Mouse (Mus musculus): ENCODE results near the gene Man2a1.

Man2a1 gene

GRCm38 (mm10) chr17:64707529-64707928 is 107.0 kb downstream of the Man2a1 start:
- no peak for DNase-seq (ENCODE audit: low spot score)

GRCm38 (mm10) chr17:64716318-64716717 is 115.8 kb downstream of the Man2a1 start:
- DNase-seq (ENCODE audit: low spot score), result no peak

- DNase-seq (ENCODE audit: low spot score), result no peak
Measured at GRCm38 (mm10) chr17:64719760-64720159, 119.2 kb downstream of the Man2a1 start.

GRCm38 (mm10) chr17:64721112-64721511 is 120.6 kb downstream of the Man2a1 start:
- DNase-seq (ENCODE audit: low spot score), result no peak

GRCm38 (mm10) chr17:64723162-64723561 is 122.6 kb downstream of the Man2a1 start:
- no peak for DNase-seq (ENCODE audit: low spot score)

GRCm38 (mm10) chr17:64725214-64725613 is 124.7 kb downstream of the Man2a1 start:
- no peak for DNase-seq (ENCODE audit: low spot score)

- DNase-seq (ENCODE audit: low spot score), result no peak
Measured at GRCm38 (mm10) chr17:64726032-64726431, 125.5 kb downstream of the Man2a1 start.

- no peak for DNase-seq (ENCODE audit: low spot score)
Measured at GRCm38 (mm10) chr17:64735492-64735891, 135.0 kb downstream of the Man2a1 start.

GRCm38 (mm10) chr17:64737918-64738317 is 137.4 kb downstream of the Man2a1 start:
- DNase-seq (ENCODE audit: low spot score), result no peak

- no peak for DNase-seq (ENCODE audit: low spot score)
Measured at GRCm38 (mm10) chr17:64739129-64739528, 138.6 kb downstream of the Man2a1 start.

GRCm38 (mm10) chr17:64742715-64743605 is 142.4 kb downstream of the Man2a1 start:
- DNase-seq (ENCODE audit: low spot score), result no peak

- no peak for DNase-seq (ENCODE audit: low spot score)
Measured at GRCm38 (mm10) chr17:64743606-64744300, 143.2 kb downstream of the Man2a1 start.

- DNase-seq (ENCODE audit: low spot score), result no peak
Measured at GRCm38 (mm10) chr17:64746637-64747225, 146.2 kb downstream of the Man2a1 start.

- no peak for DNase-seq (ENCODE audit: low spot score)
Measured at GRCm38 (mm10) chr17:64747461-64747860, 146.9 kb downstream of the Man2a1 start.

GRCm38 (mm10) chr17:64748131-64748530 is 147.6 kb downstream of the Man2a1 start:
- DNase-seq (ENCODE audit: low spot score), result no peak

GRCm38 (mm10) chr17:64749146-64749545 is 148.6 kb downstream of the Man2a1 start:
- DNase-seq (ENCODE audit: low spot score), result no peak

GRCm38 (mm10) chr17:64751249-64751648 is 150.7 kb downstream of the Man2a1 start:
- DNase-seq (ENCODE audit: low spot score), result no peak

- DNase-seq (ENCODE audit: low spot score), result no peak
Measured at GRCm38 (mm10) chr17:64752126-64753019, 151.8 kb downstream of the Man2a1 start.

- no peak for DNase-seq (ENCODE audit: low spot score)
Measured at GRCm38 (mm10) chr17:64753507-64753906, 153.0 kb downstream of the Man2a1 start.

- no peak for DNase-seq (ENCODE audit: low spot score)
Measured at GRCm38 (mm10) chr17:64754142-64754863, 153.8 kb downstream of the Man2a1 start.

- DNase-seq (ENCODE audit: low spot score), result no peak
Measured at GRCm38 (mm10) chr17:64755191-64755590, 154.7 kb downstream of the Man2a1 start.

Measured in ovary, postnatal 10 days (tissue).